Mouse (Mus musculus) common myeloid progenitor, adult 5-6 weeks (primary cell): ENCODE data around the gene St3gal4. TPM values are rescaled to one million over a fixed set of nuclear protein-coding genes. Genes with fewer than 3 reads are reported as not detected.
"Not testable (repeated sequence)": the region's sequence is repeated elsewhere in the genome, so short reads cannot be mapped to it uniquely, and the experiment has no call there.

Experiments
- ATAC-seq: replicated peaks from 2 replicates; pipeline ENCODE4 v1.8.0; 2016; ENCODE audit warnings: low read depth, mild to moderate bottlenecking, moderate TSS enrichment, inconsistent platforms; ENCODE audit not compliant: poor library complexity, severe bottlenecking
- total RNA-seq: library from RNA; stranded (forward); fragments of 200-1000, 187-1606 nt; gene quantifications from 2 replicates; pipeline ENCODE4 v1.2.3, GENCODE M21; 2017

The St3gal4 gene
- total RNA-seq = 25.2 and 26.5 TPM in 2 replicates

DNA sequence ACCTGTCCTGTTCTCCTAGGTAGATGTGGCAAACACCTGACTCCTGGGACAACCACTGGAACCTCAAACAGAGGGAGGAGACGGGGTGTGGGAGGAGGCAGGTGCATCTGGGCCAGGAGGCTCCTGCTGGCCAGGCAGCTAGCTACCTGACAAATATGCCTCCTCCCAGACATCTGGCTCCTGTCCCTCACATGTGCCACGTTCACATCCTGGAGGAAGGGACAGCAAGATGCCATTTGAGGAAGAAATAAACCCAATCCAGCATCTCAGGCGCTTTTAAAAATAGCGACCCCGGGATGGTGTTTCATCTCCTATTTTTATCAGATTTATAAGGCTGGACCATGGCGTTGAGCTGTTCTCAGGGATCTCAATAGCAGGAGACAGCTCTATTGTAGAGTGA is at the start of gene St3gal4:
Gene St3gal4 (minus strand): TSS at position 101 of the 400 bp plus-strand sequence.
- no peak for ATAC-seq

DNA sequence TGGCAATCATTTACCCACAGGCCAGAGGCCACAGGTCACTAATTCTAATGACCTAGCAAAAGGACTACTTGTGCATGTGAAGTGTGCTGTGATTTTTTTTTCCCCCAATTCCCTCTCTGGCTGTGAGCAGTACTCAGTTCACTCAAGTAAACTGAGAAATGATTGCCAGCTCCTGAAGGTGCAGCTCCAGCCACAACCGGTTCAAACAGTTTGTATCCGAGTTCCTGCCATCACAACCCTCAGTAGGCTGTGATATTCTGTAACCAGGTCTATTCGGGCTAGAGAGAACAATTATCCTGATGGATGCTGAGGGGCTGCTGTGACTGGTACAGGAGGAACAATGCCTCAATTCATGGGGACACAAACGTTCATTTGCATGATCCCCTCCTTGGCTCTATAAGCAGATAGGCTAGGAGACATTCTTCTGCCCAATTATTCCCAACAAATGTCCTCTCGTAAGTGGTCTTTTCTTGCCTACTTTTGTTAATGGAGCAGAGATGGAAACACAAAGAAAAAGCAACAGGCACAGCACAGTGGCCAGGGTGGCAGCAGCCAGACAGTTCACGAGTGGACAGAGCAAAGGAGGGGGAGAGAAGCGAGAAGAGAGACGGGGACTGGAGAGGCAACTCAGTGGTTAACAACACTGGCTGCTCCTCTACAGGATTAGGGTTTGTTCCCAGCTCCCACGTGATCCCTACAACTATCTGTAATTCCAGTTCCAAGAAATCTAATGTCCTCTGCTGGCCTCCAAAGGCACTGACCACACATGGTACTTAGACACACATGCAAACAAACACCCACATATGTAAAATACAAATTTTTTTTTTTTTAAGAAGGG is 47.9 kb upstream of the St3gal4 start:
- no peak for ATAC-seq

DNA sequence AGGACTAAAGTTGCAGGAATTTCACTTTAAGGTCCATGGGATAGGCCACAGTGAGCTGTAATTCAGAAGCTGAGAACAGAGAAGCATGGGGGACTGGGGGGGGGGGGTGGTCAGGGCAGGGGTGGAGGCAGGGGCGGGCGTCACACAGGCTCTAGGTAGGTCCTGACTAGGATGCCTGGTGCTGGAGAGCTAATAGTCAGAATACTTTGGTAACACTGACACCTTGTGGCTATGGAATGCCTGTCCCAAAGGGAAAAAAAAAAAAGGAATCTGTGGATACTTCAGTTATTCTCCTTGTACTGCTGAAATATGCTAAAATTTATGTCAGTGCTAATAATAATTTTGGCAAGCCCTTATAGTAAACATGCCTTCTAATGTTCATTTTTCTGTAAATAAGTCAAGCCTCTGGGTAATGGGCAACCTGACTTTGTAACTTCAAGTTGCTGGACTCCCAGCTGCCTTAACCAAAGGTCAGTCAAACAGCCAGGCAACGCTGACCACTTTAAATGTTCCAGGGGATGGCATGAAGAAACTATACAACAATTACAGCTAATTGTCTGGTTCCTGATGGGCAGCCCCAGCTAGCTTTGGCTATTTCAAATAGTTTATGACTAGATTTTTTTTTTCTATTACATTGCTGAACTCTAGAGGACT is 47.2 kb upstream of the St3gal4 start:
- peak; percentile 74 for ATAC-seq

DNA sequence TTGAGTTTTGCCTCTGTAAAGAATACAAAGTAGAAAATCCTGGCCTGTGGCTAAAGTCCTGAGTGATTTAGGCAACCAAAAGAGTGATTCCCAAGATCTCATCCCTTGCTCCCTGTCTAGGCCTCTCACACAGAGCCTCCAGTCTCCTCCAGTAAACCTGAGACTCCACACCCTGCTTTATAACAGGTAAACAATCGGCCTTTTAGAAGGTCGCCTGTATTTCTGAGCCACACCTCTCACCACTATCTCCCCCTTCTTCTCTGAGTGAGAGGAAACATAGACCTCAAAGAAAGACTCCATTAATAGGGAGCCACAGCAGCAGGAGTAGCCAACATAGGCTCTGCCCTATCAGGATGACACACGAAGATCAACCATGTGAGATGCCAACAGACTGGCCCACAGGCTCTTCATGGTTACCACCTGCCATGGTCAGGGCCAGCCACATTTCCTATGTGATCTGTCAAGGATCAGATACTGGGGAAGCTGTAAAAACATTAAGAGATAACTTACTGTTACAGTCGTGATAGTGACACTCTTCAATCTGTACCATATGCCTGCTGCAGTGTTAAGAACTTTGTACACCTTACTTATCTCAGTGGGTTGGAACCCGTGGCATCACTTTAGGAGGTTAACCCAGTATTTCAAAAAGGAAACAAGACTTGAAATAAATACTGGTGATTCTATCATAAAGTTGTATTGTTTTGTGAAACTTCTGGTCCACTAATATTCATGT is 45.2 kb upstream of the St3gal4 start:
- peak; percentile 12; the same call in 1 of the 2 replicates for ATAC-seq

DNA sequence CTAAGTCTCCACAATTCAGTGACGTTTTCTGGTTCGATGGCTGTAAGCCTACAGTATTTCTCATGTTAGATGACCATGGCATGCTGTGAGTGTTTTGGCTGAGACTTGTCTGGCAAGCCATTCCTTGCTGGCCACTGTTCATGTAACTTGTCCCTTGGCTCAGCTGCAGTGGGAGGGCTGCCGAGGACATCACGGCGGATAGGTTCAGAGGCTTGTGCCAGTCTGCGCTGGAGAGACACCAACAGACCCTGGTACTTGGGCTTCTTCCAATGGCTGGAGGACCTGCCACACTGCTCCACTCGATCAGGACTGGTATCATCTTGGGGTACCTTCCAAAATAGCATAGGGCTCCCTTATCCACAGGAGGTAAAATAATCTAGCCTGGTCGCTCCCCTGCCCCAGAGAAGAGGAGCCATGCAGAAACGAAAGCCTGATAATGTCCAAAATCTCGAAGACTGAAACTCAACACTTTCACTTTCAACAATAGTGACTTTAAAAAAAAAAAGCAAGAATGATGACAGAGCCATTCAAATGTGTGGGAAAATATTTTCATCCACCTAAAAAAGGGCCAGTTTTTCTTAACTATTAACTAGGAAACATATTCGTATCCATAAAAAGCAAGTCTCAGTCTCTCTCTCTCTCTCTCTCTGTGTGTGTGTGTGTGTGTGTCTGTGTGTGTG is 44.1 kb upstream of the St3gal4 start:
- no peak for ATAC-seq

DNA sequence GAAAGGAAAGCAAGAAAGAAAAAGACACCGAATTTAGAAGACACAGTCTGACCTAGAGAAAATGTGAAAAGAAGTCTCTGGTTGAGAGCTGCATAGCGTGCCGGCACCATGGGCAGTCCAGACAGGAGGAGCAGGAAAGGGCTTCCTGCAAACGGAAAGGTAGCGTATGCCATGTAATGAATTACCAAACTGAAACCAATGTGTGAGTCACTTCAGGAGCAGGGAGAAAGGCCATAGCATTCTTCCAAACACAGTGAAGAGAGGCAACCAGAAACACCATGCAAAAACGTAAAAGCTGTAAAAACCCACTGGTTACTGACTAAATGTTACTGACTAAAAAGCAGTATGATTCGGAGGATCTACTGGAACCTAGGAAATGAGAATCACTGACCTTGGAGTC is 42.7 kb upstream of the St3gal4 start:
- ATAC-seq = no peak

DNA sequence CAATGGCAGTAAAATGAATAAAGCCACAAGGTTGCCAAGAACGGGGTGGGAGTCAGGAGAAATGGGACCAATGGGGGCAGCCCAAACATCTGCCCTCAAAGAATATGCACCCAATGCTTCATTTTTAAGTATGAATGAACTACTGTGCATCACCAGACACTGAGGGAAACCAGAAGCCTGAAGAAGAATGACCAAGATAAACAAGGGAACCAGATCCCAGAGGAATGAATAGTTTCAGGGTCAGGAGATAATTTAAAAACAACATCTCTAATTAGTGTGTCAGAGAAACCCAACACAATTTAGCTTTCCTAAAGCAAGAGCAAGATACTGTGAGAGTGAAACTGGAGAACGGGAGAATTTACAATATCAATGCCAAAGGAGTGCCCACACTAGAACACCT is 41.6 kb upstream of the St3gal4 start:
- ATAC-seq = no peak

DNA sequence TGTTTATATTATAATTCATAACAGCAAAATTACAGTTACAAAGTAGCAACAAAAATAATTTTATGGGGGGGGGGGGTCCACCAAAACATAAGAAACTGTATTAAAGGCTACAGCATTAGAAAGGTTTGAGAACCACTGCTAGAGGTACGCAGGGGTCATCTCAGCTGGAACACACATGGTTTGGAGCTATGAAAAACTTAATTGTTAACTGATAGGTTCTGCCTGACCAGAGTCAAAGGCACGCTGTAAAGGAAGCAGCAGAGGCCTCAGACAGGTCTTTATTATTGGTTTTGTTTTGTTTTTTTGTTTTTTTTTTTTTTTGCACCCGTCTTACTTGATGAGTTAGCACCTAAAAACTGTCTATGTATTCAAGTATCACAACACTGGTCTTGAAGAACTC is 39.4 kb upstream of the St3gal4 start:
- no peak for ATAC-seq

DNA sequence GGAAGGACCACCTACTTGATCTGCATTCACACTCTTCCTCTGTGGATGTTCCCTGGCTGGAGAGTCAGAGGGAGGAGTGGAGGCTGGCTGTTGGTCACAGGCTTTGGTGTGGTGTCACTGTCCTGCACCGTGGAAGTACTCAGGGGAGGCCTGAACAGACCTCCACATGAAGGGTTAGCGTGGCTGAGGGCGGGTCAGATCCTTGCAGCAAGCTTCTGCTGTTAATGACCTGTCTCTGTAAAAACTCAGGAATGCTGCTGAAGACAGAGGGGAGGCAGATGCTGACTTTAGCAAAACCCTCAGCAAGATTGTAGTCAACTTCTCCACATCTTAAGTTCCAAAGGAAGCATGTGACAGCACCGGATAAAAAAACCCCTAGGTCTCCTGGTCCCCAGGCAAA is 37.8 kb upstream of the St3gal4 start:
- no peak for ATAC-seq

DNA sequence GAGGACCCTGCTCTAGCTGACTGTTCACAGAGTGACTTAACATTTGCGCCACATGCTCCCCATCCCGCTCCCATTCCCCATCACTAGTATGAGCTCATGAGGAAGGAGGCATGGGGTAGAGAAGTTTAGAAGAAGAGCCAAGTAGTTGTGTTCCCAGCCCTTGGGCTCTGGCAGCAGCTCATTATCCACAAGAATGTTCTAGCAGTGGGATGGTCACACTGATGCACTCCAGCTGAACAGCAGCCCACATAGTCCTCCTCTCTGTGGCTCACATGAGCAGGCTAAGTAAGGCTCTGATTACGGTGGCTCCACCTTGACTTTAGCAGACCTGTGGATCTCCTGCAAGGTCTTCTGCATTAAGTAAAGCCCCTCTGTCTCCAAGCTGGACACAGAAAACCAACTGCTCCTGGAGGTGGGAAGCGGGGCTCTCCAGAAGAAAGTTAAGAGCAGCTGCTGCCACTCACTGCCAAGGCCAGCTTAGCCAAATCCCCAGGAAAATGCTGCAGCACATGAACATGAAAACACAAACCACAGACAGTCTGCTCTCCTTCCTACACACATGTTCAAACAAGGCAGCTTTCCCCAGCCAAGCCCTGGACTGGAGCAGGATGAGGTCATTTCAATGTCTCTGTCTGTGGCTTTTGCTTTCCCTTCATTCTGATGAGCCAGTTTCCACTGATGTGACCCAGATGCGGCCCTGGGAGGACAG is 37.1 kb upstream of the St3gal4 start:
- no peak for ATAC-seq

DNA sequence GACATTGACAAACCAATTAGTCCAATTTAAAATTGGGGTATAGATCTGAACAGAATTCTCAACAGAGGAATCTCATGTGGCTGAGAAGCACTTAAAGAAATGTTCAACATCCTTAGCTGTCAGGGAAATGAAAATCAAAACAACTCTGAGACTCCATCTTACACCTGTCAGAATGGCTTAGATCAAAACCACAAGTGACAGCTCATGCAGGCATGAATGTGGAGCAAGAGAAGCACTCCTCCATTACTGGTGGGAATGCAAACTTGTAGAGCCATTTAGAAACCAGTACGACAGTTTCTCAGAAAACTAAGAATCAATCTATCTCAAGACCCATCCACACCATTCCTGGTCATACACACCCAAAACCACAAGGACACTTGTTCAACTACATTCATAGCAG is 33.9 kb upstream of the St3gal4 start:
- ATAC-seq = no peak

DNA sequence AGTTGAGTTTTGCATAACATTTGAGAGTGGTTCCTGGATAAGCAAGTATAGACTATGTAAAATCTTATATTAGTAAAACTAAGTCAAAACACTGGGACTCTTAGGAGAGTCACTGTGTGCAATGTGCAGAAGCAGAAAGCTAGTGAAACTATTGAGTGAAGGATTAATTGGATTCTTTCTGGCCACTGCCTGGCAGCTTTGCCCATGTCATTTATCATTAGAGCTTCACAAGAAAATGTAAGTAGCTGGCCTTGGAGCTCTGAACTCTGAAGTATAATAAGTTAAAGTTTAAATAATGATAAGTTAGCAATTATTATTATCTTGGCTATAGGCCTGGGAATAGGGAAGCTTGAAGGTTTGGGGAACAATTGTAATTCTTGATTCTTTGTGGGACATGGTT is 29.8 kb upstream of the St3gal4 start:
- not testable (repeated sequence) for ATAC-seq

DNA sequence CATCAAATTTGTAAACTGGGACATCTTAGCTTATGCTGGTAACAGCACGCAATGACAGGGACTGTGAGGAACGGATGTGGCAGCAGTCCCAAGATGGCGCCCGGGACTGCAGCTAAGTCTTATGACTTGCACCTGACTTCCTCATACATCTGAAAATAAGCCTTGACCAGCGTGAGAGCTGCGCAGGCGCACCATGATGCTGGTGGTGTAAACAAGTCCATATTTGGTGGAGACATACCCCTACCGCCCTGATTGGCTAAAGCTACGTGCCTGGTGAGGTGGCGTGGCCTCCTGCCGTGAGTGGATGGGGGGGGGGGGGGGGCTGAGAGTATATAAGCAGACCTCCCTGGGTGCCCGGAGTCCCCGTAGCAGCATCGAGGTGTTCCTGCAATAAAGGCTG is 28.2 kb upstream of the St3gal4 start:
- ATAC-seq = not testable (repeated sequence)

DNA sequence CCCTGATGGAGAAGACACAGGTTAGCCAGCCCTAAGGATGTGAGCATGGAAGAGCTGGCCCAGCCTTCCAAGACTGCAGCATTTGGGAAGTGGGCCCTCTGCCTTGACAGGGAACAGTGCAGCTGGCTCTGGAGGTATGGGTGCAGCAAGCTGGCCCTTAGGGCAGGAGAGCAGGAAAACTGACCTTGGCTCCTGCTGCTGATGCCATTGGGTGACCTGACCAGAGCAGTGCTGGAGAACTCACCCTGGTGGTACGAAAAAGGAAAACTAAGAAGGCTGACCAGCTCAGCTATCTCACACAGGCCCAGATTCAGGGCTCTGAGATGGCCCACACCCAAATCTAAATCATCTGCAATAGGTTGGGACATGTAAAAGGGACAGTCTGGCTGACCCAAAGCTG is 26.8 kb upstream of the St3gal4 start:
- ATAC-seq = no peak

DNA sequence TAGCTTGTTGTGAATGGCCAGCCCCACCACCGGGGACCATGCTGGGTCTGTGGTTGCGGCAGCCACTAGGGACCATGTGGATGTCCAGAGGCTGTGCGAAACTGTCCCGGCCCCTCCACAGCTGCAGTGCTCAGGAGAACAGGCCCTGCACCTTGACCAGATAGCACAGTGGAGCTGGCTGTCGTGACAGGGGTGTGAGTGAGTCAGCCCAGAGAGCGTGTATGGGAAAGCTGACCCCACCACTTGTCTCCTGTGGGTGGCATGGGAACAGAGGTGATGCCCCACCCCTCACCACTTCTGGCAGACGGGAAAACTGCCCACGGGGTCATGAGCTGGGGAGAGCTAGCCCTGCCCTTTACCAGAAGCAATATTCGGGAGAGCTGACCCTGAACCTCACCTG is 26.1 kb upstream of the St3gal4 start:
- no peak for ATAC-seq

DNA sequence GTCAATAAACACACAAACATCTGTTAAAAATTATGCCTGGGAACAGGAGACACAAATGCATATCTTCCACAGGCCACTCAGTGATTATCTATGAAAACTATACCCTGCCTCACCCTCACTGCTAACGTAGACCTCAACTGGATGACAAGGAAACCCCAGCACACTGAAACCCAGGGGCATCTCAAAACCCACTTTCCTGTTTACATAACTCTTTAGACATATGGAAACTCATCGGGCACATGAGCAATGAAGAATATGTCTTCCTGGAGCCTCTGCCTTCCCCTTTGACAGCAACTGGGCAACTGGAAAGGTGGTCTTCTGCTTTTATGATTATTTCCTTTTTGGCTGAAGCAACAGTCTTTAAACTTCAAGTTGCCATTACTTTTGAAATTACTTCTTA is 23.2 kb upstream of the St3gal4 start:
- ATAC-seq = peak; percentile 31; the same call in 1 of the 2 replicates

DNA sequence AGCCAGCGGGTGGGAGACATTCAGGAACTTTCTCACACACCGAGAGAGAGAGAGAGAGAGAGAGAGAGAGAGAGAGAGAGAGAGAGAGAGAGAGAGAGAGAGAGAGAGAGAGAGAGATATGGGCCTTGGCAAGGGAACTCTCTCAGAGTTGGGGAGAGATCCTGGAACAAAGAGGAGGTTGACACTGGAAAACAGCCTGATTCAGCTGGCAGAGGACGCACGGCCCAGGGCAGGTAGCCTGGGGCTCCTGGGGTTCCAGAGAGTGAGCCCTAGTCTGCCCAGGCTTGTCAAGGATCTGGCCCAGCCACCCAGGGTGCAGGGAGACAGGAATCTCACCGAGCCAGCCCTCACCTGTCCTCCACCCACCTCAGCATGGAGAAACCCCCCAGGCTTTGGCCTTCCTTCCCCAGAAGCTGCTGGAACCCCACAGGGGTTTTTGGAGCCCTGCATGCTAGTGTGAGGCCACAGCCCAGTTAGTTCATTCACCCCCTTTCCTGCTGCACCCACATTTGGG is 20.2 kb upstream of the St3gal4 start:
- no peak for ATAC-seq

DNA sequence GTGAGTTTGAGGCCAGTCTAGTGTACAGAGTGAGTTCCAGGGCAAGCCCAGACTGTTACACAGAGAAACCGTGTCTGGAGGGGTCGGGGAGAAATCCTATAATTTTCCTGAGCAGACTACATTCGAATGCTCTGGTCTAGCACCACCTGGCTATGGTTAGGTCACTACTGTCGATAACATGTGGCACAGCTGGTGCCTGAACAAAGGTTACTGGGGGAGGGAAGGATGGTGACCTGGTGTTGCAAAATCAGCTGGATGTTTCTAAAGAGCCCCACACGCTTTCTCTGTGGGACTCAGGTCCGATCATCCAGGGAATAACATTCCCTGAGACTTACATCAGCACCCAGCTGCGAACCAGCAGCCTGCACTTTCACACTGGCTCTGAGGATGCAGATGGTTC is 19.0 kb upstream of the St3gal4 start:
- ATAC-seq = no peak

DNA sequence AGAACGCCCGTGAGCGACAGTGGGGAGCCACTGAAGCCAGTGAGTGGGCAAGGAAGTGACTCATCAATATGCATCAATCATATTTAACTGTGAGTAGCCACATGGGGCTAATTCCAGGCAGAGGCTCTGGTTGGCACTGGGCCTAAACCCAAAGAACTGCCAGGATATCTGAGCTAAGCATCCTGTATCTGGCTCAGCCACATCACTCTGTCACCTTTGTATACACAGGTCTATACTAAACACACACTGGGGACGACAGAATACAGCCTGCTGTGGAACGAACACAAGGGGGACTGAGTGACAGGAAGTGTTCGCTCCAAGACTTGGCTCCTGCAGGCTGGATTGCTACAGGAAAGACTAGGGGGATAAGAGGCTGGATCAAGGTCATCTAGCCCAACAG is 16.5 kb upstream of the St3gal4 start:
- peak; percentile 48 for ATAC-seq
